Mouse (Mus musculus) heart, embryonic 15.5 days (tissue): ENCODE measurements around the gene Grik4. TPM values are rescaled to one million over a fixed set of nuclear protein-coding genes. Genes with fewer than 3 reads are reported as not detected.
"Not testable (repeated sequence)": the region's sequence is repeated elsewhere in the genome, so short reads cannot be mapped to it uniquely, and the experiment has no call there.

Experiments used
- ATAC-seq: fragments of 200-750 bp; cut with Nextera tagmentation; replicated peaks from 2 replicates; pipeline ENCODE4 v1.8.0; 2017; ENCODE audit warnings: low read depth, moderate TSS enrichment; ENCODE audit not compliant: insufficient number of reproducible peaks, insufficient read depth, low FRiP score
- H3K27ac ChIP-seq: fragments of 300-500 bp; sonication (generic); 2 replicates; pipeline ENCODE4 v1.5.1; 2015; ENCODE audit warnings: mild to moderate bottlenecking, inconsistent platforms
- H3K27me3 ChIP-seq: fragments of 300-500 bp; sonication (generic); 2 replicates; pipeline ENCODE4 v1.6.1; 2015; ENCODE audit warnings: inconsistent platforms
- H3K36me3 ChIP-seq: fragments of 300-500 bp; sonication (generic); 2 replicates; pipeline ENCODE4 v1.6.1; 2015; ENCODE audit warnings: mild to moderate bottlenecking, inconsistent platforms
- H3K4me1 ChIP-seq: fragments of 300-500 bp; sonication (generic); replicated peaks from 2 replicates; pipeline ENCODE4 v1.6.1; 2015; ENCODE audit warnings: inconsistent platforms
- H3K4me2 ChIP-seq: fragments of 300-500 bp; sonication (generic); 2 replicates; pipeline ENCODE4 v1.6.1; 2015; ENCODE audit warnings: inconsistent platforms, mild to moderate bottlenecking, moderate library complexity
- H3K4me3 ChIP-seq: fragments of 300-500 bp; sonication (generic); 2 replicates; pipeline ENCODE4 v1.5.1; 2015; ENCODE audit warnings: mild to moderate bottlenecking, inconsistent platforms
- H3K9ac ChIP-seq: fragments of 300-500 bp; sonication (generic); 2 replicates; pipeline ENCODE4 v1.6.1; 2015; ENCODE audit warnings: mild to moderate bottlenecking, inconsistent platforms
- H3K9me3 ChIP-seq: fragments of 300-500 bp; sonication (generic); replicated peaks from 2 replicates; pipeline ENCODE4 v1.6.1; 2016; ENCODE audit warnings: inconsistent platforms
- whole genome bisulfite sequencing: fragments of 180-500 bp; shearing (Covaris S2); methylation state at CpG from one replicate; pipeline ENCODE4 v1.1.7; 2015; ENCODE audit warnings: mixed read lengths; 5-methylcytosine and 5-hydroxymethylcytosine counted together
- polyA plus RNA-seq: library from polyadenylated mRNA; unstranded; fragments of >200 nt; fragmentation: Nextera tagmentation; extraction: Ambion mirVana; gene quantifications from 2 replicates; pipeline ENCODE4 v1.2.1, GENCODE M21; 2015

Grik4 gene
- polyA plus RNA-seq, 1 experiment from 2014 or later, result 0.21 TPM

DNA sequence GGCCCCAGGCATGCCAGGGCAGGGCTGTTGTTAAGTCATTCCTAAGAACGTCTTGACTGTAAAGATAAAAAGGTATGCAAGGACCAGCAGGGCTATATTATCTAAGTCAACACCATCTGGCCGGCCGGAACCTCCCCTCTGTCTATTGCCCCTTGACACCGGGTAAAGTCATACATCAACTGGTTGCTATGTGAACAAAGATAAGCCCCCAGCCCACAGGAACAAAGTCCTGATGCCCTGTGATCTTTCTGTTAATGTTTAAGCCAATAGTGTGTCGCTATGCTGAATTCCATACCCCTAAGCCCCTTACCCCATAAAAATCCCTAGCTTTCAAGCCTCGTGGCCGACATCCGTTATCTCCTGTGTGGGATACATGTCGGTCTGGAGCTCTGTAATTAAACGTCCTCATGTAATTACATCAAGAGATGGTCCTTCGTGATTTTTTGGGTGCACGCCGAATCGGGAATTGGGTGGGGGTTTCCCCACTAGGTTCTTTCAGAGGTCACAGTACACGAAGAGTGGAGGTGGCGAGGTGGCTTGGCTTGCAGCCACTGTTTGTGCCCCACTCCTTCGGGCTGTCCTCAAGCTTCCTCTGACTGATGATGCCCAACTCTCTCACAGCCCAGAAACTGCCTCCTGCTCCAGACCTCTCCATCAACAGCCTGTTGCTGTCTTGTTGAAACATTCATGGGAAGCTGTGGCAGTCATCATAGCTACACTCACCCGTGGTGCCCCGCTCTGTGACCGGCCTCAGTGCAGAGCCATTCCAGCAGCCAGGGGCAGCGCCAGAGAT lies 165.6 kb downstream of the Grik4 start:
- not testable (repeated sequence) for H3K36me3 ChIP-seq, ATAC-seq, H3K4me2 ChIP-seq, H3K9ac ChIP-seq, H3K4me1 ChIP-seq, H3K4me3 ChIP-seq, H3K9me3 ChIP-seq, H3K27ac ChIP-seq
- 27% methylated on average over 21 of the region's 21 CpGs for WGBS
- peaks cover 40% of the 10 kb centered on the region for H3K27me3 ChIP-seq

- Histone ChIP-seq H3K27ac (no peak overlapping the region), H3K4me3 (no peak overlapping the region), H3K9ac (no peak overlapping the region), H3K4me1 (0 out of 2 replicates have a peak, but pooled peaks cover 3% of the 10 kb centered on the region), H3K9me3 (no peaks in the 10 kb centered on the region), H3K27me3 (peaks cover 38% of the 10 kb centered on the region), H3K4me2 (no peak overlapping the region), H3K36me3 (no peaks in the 10 kb centered on the region)
- no peak for ATAC-seq
- WGBS, result 70% methylated on average over 8 of the region's 8 CpGs
Measured at GRCm38 (mm10) chr9:42777913-42778312, 166.4 kb downstream of the Grik4 start.

- H3K4me3 ChIP-seq, result no peak overlapping the region
- H3K27ac ChIP-seq, result no peak overlapping the region
- no peaks in the 10 kb centered on the region for H3K36me3 ChIP-seq
- H3K4me2 ChIP-seq, result no peak overlapping the region
- ATAC-seq, result no peak
- H3K9me3 ChIP-seq, result no peaks in the 10 kb centered on the region
- 0 out of 2 replicates have a peak, but pooled peaks cover 3% of the 10 kb centered on the region for H3K4me1 ChIP-seq
- 57% methylated on average over 9 of the region's 9 CpGs for WGBS
- peaks cover 38% of the 10 kb centered on the region for H3K27me3 ChIP-seq
- H3K9ac ChIP-seq, result no peak overlapping the region
Measured at GRCm38 (mm10) chr9:42776804-42777203, 167.5 kb downstream of the Grik4 start.

DNA sequence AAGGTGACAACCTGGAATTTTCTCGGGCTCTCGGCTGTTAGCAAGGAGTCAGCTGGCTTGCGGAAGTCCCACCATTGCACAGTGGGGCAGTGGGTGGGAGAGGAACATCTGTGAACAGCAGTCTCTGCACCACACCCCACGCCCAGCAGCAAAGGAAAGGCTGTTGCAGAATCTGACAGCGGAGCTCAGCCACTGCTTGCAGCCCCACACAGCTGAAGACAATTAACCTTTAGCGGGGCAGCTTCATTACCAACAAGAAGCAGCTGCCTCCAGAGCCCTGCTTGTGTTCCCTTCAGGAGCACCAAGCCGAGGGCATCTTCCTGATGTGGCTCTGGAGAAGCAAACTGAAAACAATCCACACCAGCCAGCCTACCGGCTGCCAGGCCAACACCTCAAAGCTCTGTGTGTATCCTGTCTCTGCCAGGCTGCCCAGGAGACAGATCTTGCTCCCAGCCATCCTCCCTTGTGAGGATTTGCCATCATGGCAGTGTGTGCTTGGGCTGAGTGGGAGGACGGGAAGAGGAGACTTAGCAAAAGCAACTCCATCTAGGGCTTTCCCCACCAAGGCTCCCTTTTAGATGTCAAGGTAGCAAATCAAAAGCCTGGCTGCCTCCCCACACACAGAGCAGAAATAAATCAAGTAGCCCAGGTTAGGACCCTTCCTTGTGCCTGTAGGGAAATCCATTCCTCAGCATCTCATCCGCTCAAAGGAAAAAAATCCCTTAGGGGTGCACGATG lies 179.3 kb downstream of the Grik4 start:
- H3K4me1 ChIP-seq, result no peaks in the 10 kb centered on the region; the same call in 1 of the 2 replicates
- H3K4me2 ChIP-seq, result no peak overlapping the region
- WGBS, result 44% methylated on average over 11 of the region's 11 CpGs
- no peaks in the 10 kb centered on the region for H3K9me3 ChIP-seq
- H3K9ac ChIP-seq, result no peak overlapping the region
- no peak overlapping the region for H3K27ac ChIP-seq
- no peaks in the 10 kb centered on the region for H3K36me3 ChIP-seq
- peaks cover 22% of the 10 kb centered on the region for H3K27me3 ChIP-seq
- no peak for ATAC-seq
- H3K4me3 ChIP-seq, result no peak overlapping the region

GRCm38 (mm10) chr9:42758682-42759205 lies 185.5 kb downstream of the Grik4 start:
- WGBS, result 49% methylated on average over 5 of the region's 5 CpGs
- Histone ChIP-seq H3K9ac (no peak overlapping the region), H3K27ac (no peak overlapping the region), H3K27me3 (peaks cover 22% of the 10 kb centered on the region), H3K4me3 (no peak overlapping the region), H3K4me2 (no peak overlapping the region), H3K9me3 (no peaks in the 10 kb centered on the region), H3K4me1 (no peaks in the 10 kb centered on the region), H3K36me3 (no peaks in the 10 kb centered on the region)
- ATAC-seq, result no peak

DNA sequence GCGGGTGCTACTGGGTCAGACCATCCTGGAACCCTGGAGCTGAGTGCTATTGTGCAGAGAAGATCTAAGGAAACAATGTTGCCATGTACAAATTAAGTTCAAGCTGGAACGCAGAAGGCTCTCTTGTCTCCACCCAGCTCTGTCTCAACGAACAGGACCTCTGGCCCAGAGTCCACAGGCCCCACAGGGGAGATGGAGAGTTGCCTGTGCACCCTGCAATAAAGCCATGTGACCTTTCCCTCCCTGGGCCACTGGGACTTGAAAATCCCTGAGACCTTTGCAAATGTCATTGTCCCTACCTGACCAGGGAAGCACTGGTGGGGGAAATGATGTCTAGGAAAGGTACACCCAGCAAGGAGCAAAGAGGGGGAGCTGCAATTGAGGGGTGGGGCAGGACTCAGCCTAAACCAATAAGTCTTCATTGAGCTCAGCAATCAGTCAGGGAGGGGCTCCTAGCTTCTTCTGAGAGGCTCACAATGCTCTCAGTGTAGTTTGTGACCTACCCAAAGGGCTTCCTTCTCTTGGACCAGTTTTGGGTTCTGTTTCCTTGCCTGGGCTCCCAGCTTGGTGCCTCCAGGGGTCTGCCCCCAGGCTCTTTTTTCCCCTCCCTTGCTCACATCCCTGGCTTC lies 187.2 kb downstream of the Grik4 start:
- WGBS, result 80% methylated on average over 3 of the region's 3 CpGs
- no peaks in the 10 kb centered on the region for H3K36me3 ChIP-seq
- H3K4me3 ChIP-seq, result no peak overlapping the region
- no peaks in the 10 kb centered on the region for H3K4me1 ChIP-seq
- H3K9ac ChIP-seq, result no peak overlapping the region
- H3K4me2 ChIP-seq, result no peak overlapping the region
- ATAC-seq, result no peak
- H3K27me3 ChIP-seq, result peaks cover 16% of the 10 kb centered on the region
- no peaks in the 10 kb centered on the region for H3K9me3 ChIP-seq
- no peak overlapping the region for H3K27ac ChIP-seq

GRCm38 (mm10) chr9:42754699-42755098 lies 189.6 kb downstream of the Grik4 start:
- Histone ChIP-seq H3K9ac (no peak overlapping the region), H3K4me1 (no peaks in the 10 kb centered on the region), H3K4me2 (no peak overlapping the region), H3K9me3 (no peaks in the 10 kb centered on the region), H3K36me3 (no peaks in the 10 kb centered on the region), H3K27me3 (peaks cover 15% of the 10 kb centered on the region), H3K4me3 (no peak overlapping the region), H3K27ac (no peak overlapping the region)
- 37% methylated on average over 8 of the region's 8 CpGs for WGBS
- no peak for ATAC-seq

- ATAC-seq, result no peak
- H3K4me1 ChIP-seq, result no peaks in the 10 kb centered on the region
- no peak overlapping the region for H3K9ac ChIP-seq
- H3K4me3 ChIP-seq, result no peak overlapping the region
- 60% methylated on average over 2 of the region's 2 CpGs for WGBS
- H3K36me3 ChIP-seq, result no peaks in the 10 kb centered on the region
- no peak overlapping the region for H3K27ac ChIP-seq
- no peak overlapping the region for H3K4me2 ChIP-seq
- peaks cover 7% of the 10 kb centered on the region; the same call in 1 of the 2 replicates for H3K27me3 ChIP-seq
- H3K9me3 ChIP-seq, result no peaks in the 10 kb centered on the region
Measured at GRCm38 (mm10) chr9:42751160-42751559, 193.1 kb downstream of the Grik4 start.

DNA sequence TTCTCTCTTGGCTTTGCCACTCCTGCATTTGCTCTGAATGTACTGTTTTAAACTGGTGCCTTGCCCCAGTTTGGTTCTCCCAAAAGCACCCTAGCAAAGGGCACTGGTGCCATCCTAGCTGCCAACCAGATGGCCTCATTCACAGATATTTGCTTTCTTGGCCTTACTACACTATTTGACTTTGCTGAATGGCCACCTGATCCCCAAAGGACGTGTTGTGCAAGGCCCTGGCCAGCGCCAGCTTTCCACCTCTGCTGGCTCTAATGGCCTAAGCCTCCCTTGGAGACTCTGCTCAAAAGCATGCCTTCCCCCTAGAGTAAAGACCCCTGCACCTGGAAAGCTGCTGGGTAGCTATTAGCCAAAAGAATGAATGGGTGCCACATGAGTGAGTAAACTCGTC lies 194.1 kb downstream of the Grik4 start:
- WGBS, result 59% methylated on average over 3 of the region's 3 CpGs

DNA sequence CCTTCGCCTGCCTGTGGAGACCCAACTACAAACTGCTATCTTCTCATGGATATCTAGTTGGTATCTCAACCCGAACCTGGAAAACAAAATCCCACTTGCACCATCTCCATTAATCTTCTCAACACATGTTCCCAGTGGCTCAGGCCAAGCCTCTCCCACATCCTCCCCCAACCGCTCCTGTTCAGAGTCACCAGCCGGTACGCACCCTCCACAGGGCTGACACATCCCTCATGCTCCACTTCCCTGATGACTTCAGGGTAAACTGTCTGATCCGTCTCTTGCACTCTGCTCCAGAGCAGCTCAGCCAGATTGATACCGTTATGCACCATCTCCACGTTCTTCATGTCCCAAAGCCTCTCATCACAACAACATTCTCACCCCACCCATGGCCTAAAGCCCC lies 198.3 kb downstream of the Grik4 start:
- no peaks in the 10 kb centered on the region for H3K9me3 ChIP-seq
- no peaks in the 10 kb centered on the region for H3K4me1 ChIP-seq
- no peak overlapping the region for H3K4me3 ChIP-seq
- H3K4me2 ChIP-seq, result no peak overlapping the region
- no peaks in the 10 kb centered on the region for H3K36me3 ChIP-seq
- ATAC-seq, result no peak
- H3K9ac ChIP-seq, result no peak overlapping the region
- H3K27me3 ChIP-seq, result no peaks in the 10 kb centered on the region
- WGBS, result 45% methylated on average over 8 of the region's 8 CpGs
- H3K27ac ChIP-seq, result no peak overlapping the region

More for the DNA sequence above, 194.1 kb downstream of the Grik4 start:
- Histone ChIP-seq H3K4me1 (no peaks in the 10 kb centered on the region), H3K27ac (no peak overlapping the region), H3K9me3 (no peaks in the 10 kb centered on the region), H3K4me3 (no peak overlapping the region), H3K27me3 (0 out of 2 replicates have a peak, but pooled peaks cover 4% of the 10 kb centered on the region), H3K4me2 (no peak overlapping the region), H3K9ac (no peak overlapping the region), H3K36me3 (no peaks in the 10 kb centered on the region)
- no peak for ATAC-seq

DNA sequence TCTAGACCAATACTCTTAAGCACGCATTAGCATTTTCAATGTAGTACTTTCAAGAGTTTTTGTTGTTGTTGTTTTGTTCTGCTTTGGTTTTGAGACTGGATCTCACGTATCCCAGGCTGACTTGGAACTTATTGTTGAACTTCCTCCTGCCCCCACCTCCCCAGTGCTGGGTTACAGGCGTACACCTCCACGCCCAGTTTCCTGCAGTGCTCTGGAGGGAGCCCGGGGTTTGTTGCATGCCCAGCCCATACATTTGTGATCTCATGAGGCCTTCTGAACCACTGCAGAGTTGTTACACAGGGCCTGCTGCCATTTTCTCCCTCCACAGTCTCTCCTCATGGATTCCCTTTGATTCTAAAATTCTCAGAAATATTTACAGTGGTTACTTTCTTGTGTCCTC lies 201.9 kb downstream of the Grik4 start:
- 49% methylated on average over 5 of the region's 5 CpGs for WGBS
- H3K27ac ChIP-seq, result no peak overlapping the region
- H3K4me3 ChIP-seq, result no peak overlapping the region
- H3K27me3 ChIP-seq, result no peaks in the 10 kb centered on the region
- H3K9ac ChIP-seq, result no peak overlapping the region
- no peak overlapping the region for H3K4me2 ChIP-seq
- no peak for ATAC-seq
- H3K4me1 ChIP-seq, result no peaks in the 10 kb centered on the region
- H3K9me3 ChIP-seq, result no peaks in the 10 kb centered on the region
- no peaks in the 10 kb centered on the region for H3K36me3 ChIP-seq
